Mouse (Mus musculus) embryonic fibroblast, embryonic 13.5 days (primary cell): Measurements from ENCODE around the gene Slc44a3. TPM values are rescaled to one million over a fixed set of nuclear protein-coding genes. Genes with fewer than 3 reads are reported as not detected.
A peak's percentile ranks its signal among the peaks of the same experiment; 100 is the strongest.

Experiments used
- H3K27ac ChIP-seq: 2 replicates; pipeline ENCODE4 v1.5.1; 2012; ENCODE audit warnings: low read length, control low read depth, inconsistent platforms; ENCODE audit not compliant: insufficient read depth
- H3K4me1 ChIP-seq: 2 replicates; pipeline ENCODE4 v1.6.1; 2011; ENCODE audit warnings: low read length; ENCODE audit not compliant: control insufficient read depth, insufficient read depth
- H3K4me3 ChIP-seq: 2 replicates; pipeline ENCODE4 v1.5.1; 2011; ENCODE audit warnings: mild to moderate bottlenecking, control low read depth, low read length; ENCODE audit not compliant: insufficient read depth
- CTCF ChIP-seq: IDR thresholded peaks from 2 replicates; pipeline ENCODE4 v1.5.1; 2011; ENCODE audit warnings: mild to moderate bottlenecking, control low read depth, low read length, moderate library complexity, borderline replicate concordance; ENCODE audit not compliant: insufficient read depth
- POLR2A ChIP-seq: IDR thresholded peaks from 2 replicates; pipeline ENCODE4 v1.6.1; 2011; ENCODE audit warnings: low read depth, mild to moderate bottlenecking, control low read depth, low read length, moderate library complexity
- polyA plus RNA-seq: library from polyadenylated mRNA; stranded (reverse); fragments of >200 nt; gene quantifications from 2 replicates; pipeline ENCODE4 v1.2.4, GENCODE M21; 2011; ENCODE audit warnings: low read depth; ENCODE audit not compliant: missing spikeins, insufficient read length

Gene Slc44a3
- polyA plus RNA-seq, 1 experiment = not detected

DNA sequence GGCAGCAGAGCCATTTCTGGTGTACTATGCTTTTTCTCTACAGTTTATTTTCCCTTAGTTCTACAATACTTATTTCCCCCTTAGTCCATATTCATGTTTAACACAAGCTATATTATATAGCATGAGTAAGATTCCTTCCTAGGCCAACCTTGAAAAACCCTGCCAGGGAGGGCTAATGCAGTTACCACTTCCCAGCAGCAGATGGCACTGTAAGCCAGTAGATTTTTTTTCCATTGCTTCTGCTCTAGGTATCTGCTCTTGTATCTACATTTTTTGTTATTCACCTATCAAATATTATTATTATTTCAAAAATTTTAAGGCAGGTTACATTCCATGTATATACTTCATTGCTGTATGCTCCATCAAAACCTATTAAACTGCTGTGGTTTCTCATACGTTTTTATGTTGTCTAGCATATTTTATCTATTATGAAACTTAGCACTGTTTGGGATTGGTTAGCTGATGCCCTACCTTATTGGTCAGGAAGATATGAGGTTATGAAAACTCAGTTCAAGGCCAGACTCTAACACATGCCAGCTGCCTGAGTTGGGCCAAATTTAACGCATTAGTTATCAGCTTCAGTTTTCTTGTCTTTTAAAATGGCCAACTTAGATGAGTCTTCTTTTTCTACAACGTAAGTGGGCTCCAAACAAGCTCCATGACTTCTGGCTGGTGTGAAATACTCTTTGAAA lies 3.8 kb upstream of the Slc44a3 start:
- H3K4me1 ChIP-seq = no peaks in the 10 kb centered on the region
- TF ChIP-seq POLR2A (no peak), CTCF (peak; percentile 37; the same call in 1 of the 2 replicates)
- H3K27ac ChIP-seq = no peak overlapping the region
- H3K4me3 ChIP-seq = no peak overlapping the region

DNA sequence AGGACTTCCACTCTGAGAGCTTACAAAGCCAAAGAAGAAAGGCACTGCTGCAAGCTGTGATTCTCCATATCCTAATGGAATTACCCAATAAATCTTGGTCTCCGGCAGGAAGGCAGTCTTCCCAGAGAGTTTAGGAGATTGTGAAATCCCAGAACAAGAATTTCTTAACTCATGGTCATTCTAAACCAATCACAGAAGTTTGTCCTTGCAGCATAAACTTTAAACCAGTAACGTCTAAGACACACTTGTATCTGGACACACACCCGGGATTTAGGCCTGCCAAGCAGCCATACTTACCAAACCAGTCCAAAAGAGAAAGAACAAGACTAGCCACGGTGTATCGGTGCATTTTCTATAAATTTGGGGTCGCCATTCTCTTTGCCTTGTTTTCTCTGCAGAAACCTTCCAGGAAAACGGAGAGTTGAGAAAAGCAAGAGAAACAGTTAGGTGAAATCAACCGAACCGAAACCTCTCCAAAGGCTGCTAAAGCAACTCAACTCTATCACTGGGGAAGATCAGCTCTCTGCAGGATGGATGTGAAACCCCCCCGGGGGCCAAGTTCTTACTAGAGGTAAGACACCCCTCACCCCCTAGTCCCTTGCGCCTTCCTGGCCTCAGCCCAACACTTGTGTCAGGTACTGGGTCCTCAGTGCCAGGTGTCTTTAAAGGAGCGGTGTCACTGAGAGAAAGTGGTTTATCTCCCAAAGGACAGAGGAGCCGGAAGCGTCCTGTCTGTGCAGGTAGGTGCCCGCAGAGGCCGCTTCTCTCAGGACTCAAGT lies 645 bp downstream of the Slc44a3 start:
- peak overlapping the region; percentile 19; the same call in 1 of the 2 replicates for H3K27ac ChIP-seq
- H3K4me3 ChIP-seq = no peak overlapping the region
- TF ChIP-seq CTCF = no peak
- TF ChIP-seq POLR2A = no peak
- no peaks in the 10 kb centered on the region for H3K4me1 ChIP-seq

DNA sequence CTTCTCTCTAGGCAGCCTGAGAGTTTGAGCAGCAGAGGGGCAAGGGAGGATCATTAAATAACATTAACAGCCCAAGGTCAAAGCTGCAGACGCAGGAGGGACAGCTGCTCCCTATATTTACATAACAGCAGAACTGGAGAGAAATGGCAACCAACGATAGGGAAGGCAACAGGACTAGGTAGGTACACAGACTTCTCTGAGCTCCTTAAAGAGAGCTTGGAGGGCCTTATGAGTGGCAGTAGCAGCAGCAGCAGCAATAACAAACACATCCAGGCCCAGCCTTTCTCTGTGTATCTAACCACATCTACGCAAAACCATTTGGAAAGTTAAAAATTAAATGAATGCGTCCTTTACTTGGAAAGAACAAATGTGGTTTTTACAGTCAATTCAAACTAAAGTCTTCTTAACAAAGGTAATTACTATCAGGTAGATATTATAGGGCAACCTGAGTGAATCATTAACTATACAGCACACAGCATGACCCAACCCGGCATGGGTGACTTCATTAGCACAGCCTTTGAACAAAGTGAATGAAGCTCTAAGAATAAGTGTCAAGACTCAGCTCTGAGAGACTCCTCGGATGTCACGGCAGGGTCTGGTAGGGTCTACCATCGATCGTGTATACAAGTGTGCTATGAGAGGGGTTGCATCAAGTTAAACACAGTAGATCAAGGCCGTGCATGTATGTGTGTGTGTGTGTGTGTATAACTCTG lies 1.5 kb downstream of the Slc44a3 start:
- no peak overlapping the region for H3K4me3 ChIP-seq
- H3K4me1 ChIP-seq = no peaks in the 10 kb centered on the region
- TF ChIP-seq POLR2A (no peak), CTCF (no peak)
- no peak overlapping the region for H3K27ac ChIP-seq

DNA sequence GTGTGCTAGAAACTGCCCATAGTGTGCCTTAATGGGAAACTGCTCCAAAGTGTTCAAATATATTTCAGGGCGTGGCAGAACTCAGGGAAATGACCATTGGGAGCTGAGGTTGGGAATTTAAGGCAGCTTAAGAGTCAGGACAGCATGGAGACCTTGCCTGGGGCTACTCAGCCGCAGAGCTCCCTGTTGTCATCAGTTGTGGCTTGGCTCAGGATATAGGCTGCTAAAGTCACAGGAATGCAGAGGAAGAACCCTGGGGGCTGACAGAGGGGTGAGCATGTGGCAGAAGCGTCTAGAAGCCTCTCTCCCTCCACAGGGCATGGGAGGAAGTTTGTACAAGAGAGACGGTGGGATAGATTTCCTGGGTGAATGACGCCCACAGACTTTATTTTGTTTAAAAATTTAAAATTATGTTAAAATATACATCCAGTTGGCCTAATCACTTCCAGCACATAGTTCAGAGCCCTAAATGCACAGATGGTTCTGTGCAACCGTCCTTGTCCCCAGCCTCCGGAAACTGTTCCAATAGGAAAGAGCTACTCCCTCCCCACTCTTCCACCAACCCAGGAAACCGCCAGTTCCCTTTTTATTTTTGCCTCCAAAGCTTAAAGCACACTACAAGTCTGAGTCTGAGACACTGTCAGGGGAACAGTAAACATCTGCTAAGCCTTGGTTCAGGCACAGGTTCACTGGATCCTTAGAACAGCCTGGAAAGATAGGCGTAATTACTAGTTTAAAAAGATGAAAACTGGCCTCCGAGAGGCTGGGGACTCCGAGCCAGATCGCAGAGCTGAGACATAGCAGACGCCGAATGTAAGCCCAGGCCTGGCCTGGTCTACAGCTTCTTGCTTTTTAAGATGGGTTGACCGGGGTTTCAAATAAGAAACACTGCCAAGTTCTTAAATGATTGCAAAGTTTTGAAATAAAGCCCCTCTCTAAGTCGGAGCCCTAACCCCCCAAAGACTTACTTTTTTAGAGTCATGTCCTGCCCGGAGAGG lies 5.8 kb downstream of the Slc44a3 start:
- Histone ChIP-seq H3K4me1 (no peaks in the 10 kb centered on the region), H3K27ac (no peak overlapping the region), H3K4me3 (no peak overlapping the region)
- no peak for TF ChIP-seq CTCF
- no peak for TF ChIP-seq POLR2A

DNA sequence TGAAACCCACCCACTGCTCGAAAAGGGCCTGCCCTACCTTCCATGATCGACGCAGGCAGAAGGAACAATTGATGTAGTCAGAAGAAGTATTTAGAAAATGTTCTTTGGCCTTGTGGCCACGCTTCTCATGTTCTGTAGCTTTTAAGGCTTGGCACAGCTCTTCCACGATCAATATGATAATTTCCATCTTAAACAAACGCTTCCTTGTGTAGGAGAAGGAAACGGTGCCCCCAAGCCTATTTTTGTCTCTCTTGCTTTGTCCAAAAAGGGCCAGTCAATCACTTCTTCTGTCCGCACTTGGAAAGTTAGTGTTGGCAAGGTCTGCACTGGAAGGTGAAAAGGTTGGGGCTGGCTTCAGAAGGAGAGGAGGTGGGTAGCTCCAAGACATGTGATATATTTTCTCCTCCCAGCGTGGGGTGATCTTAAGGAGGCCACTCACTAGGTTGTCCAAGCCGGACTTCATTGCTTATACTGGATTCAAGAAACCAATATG lies 10.5 kb downstream of the Slc44a3 start:
- H3K27ac ChIP-seq = no peak overlapping the region
- no peak overlapping the region for H3K4me3 ChIP-seq
- no peak for TF ChIP-seq CTCF
- no peak for TF ChIP-seq POLR2A
- no peaks in the 10 kb centered on the region; the same call in 1 of the 2 replicates for H3K4me1 ChIP-seq

DNA sequence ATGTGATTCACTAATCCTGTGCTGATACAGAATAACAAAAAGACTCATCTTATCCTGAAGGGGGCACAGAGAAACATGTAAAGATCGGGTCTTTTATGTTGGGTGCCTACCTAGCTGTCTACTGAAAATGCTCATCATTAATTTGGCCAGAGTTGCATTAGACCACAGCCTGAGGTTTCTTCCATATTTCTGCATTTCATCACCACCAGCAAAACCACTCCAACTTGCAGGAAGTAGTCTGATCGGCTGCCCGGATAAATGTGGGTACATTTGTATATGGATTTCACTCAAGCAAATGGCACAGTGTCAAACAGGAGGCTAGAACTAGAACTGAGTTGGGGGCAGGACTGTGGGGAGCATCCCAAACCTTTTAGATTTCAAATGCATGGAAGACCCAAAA lies 11.1 kb downstream of the Slc44a3 start:
- TF ChIP-seq CTCF (no peak), POLR2A (no peak)
- no peak overlapping the region for H3K4me3 ChIP-seq
- H3K27ac ChIP-seq = no peak overlapping the region
- no peaks in the 10 kb centered on the region; the same call in 1 of the 2 replicates for H3K4me1 ChIP-seq

DNA sequence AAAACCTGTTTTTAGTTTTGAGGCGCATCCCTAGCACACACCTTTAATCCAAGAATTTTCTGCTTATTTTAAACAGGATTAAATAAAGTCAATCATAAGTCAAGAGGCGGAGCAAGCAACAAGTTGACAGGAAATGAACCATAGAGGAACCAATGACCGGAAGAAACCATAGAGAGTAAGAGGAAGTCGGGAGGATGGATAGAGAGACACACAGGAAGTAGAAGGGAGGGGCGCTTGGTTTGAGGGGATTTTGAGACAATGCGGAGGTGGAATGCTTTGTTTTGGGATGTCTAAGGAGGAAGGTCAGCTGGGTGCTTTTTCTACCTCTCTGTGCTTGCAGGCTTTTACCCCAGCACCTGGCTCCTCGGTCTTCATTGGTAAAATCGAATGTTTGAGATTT lies 15.2 kb downstream of the Slc44a3 start:
- Histone ChIP-seq H3K4me1 (no peaks in the 10 kb centered on the region; the same call in 1 of the 2 replicates), H3K4me3 (no peak overlapping the region), H3K27ac (no peak overlapping the region)
- TF ChIP-seq CTCF (no peak), POLR2A (no peak)

DNA sequence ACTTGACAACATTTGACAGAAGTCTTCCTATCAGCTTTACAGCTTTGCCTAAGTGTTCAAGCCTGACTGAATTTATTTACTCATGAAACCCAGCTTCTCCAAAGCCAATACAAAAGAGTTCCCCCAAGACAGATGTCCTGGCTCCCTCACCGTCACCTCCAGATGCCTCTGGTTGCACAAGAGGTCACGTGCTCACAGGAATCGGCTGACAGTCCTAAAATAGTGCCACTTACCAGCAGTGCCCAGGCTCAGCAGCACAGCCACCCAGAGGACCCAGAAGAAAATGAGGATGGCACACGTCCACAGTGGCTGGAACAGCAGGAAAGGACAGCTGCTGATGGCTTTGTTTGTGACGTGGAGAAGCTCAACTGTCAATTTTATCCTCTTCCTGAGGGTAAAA lies 23.1 kb downstream of the Slc44a3 start:
- Histone ChIP-seq H3K4me3 (no peak overlapping the region), H3K4me1 (no peaks in the 10 kb centered on the region), H3K27ac (no peak overlapping the region)
- TF ChIP-seq CTCF (no peak), POLR2A (no peak)

DNA sequence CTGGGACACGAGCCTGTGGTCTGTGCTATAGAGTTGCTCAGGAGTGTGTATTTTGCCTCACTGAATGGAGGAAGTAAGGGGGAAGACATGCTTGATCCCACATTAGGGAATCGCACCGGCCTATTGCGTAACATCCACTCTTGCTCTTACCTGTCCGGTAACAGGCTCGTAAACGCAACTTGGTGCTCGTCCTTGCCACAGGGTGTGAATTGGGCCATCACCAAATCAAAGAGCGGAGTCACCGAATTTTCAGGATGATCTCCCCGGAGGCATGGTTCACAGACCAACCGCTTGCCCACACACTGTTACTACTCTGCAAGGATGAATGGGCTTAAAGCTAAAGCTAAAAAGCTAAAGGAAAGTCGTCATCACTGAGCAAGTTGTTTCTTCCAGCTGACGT lies 24.5 kb downstream of the Slc44a3 start:
- TF ChIP-seq CTCF (no peak), POLR2A (no peak)
- Histone ChIP-seq H3K27ac (no peak overlapping the region), H3K4me1 (no peaks in the 10 kb centered on the region), H3K4me3 (no peak overlapping the region)
